Mouse (Mus musculus) cerebellum, adult 11 months (tissue): ENCODE measurements around the gene Tbc1d16.
"Not testable (repeated sequence)": the region's sequence is repeated elsewhere in the genome, so short reads cannot be mapped to it uniquely, and the experiment has no call there.

Experiments
- DNase-seq: peaks from one replicate; pipeline ENCODE4 v3.0.0; 2022

Gene Tbc1d16

GRCm38 (mm10) chr11:119108573-119109263 lies 119.6 kb downstream of the Tbc1d16 start:
- no peak for DNase-seq

- DNase-seq, result no peak
Observed at GRCm38 (mm10) chr11:119106289-119106688, 122.0 kb downstream of the Tbc1d16 start.

GRCm38 (mm10) chr11:119105748-119106147 lies 122.6 kb downstream of the Tbc1d16 start:
- DNase-seq, result no peak

- no peak for DNase-seq
Observed at GRCm38 (mm10) chr11:119105071-119105609, 123.2 kb downstream of the Tbc1d16 start.

- no peak for DNase-seq
Observed at GRCm38 (mm10) chr11:119103991-119104390, 124.3 kb downstream of the Tbc1d16 start.

- DNase-seq, result not testable (repeated sequence)
Observed at GRCm38 (mm10) chr11:119100355-119100754, 127.9 kb downstream of the Tbc1d16 start.

- DNase-seq, result no peak
Observed at GRCm38 (mm10) chr11:119098202-119098601, 130.1 kb downstream of the Tbc1d16 start.

GRCm38 (mm10) chr11:119095441-119095840 lies 132.9 kb downstream of the Tbc1d16 start:
- no peak for DNase-seq

GRCm38 (mm10) chr11:119093322-119093721 lies 135.0 kb downstream of the Tbc1d16 start:
- DNase-seq, result no peak
